Mouse (Mus musculus) megakaryocyte, embryonic 14.5 days (primary cell): ENCODE data around the gene Calm1.

Experiments
- FLI1 ChIP-seq: IDR thresholded peaks from 2 replicates; pipeline ENCODE4 v1.6.1; 2012; ENCODE audit warnings: low read length, inconsistent platforms, mixed read lengths
- GATA1 ChIP-seq: IDR thresholded peaks from 3 replicates; pipeline ENCODE4 v1.6.1; 2012; ENCODE audit warnings: mixed read lengths, low read length, inconsistent platforms, borderline replicate concordance

DNA sequence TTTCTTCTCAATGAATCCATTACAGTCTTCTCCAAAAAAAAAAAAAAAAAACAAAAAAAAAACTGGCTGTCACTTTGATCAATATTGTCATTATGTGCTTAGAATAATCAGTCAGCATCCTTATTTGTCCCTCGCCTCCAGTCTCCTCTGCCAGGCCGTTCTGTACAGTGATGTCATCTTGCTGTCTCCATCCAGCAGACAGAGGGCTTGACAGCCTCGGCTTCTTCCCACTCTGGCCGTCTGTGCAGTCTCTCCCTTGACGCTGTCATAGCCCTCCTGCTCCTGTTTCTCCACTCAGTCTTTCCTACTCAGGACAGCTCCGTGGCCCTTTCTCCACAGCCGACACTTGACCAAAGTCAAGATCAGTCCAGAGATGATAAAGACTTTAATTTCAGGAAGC, 26.8 kb upstream of the Calm1 start:
- TF ChIP-seq GATA1 (no peak), FLI1 (no peak)
